Mouse (Mus musculus) embryonic fibroblast, embryonic 13.5 days (primary cell): ENCODE data around the gene Tysnd1. TPM values are rescaled to one million over a fixed set of nuclear protein-coding genes. Genes with fewer than 3 reads are reported as not detected.

Experiments used
- H3K27ac ChIP-seq: 2 replicates; pipeline ENCODE4 v1.5.1; 2012; ENCODE audit warnings: low read length, control low read depth, inconsistent platforms; ENCODE audit not compliant: insufficient read depth
- H3K4me1 ChIP-seq: 2 replicates; pipeline ENCODE4 v1.6.1; 2011; ENCODE audit warnings: low read length; ENCODE audit not compliant: control insufficient read depth, insufficient read depth
- H3K4me3 ChIP-seq: 2 replicates; pipeline ENCODE4 v1.5.1; 2011; ENCODE audit warnings: mild to moderate bottlenecking, control low read depth, low read length; ENCODE audit not compliant: insufficient read depth
- CTCF ChIP-seq: IDR thresholded peaks from 2 replicates; pipeline ENCODE4 v1.5.1; 2011; ENCODE audit warnings: mild to moderate bottlenecking, control low read depth, low read length, moderate library complexity, borderline replicate concordance; ENCODE audit not compliant: insufficient read depth
- POLR2A ChIP-seq: IDR thresholded peaks from 2 replicates; pipeline ENCODE4 v1.6.1; 2011; ENCODE audit warnings: low read depth, mild to moderate bottlenecking, control low read depth, low read length, moderate library complexity
- polyA plus RNA-seq: library from polyadenylated mRNA; stranded (reverse); fragments of >200 nt; gene quantifications from 2 replicates; pipeline ENCODE4 v1.2.4, GENCODE M21; 2011; ENCODE audit warnings: low read depth; ENCODE audit not compliant: missing spikeins, insufficient read length

Gene Tysnd1
- polyA plus RNA-seq, 1 experiment = 14.5 TPM

DNA sequence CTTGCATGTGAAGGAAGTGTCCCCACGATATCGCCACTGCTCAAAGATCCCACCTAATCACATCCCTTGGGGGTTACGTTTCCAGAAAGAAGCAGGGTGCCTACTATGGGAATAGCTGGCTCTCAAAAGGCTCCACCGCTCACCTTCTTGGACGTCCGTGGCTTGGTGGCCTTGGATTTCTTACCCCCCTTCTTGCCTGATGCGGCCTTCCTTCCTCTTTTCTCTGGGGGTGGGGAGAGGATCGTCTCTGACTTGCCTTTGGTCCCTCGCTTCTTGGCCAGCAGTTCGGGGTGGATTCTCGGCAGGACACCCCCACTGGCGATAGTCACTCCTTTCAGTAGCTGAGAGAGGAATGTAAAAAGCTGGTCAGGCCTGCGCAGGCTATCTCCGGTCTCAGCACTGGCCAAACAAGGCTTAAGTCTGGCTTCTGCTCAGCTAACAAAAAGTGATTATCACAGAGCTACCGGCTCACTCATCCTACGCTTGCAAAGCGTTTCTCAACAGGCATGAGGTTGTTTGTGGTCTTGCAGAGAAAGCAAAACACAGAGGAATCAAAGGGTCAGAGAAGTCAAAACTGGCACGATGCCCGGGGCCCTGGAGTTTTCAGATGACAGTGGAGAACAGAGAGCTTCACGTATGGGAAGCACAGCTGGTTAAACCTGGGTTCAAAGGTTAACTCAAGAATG, 56.4 kb downstream of the Tysnd1 start:
- TF ChIP-seq POLR2A (no peak), CTCF (no peak)
- Histone ChIP-seq H3K4me3 (no peak overlapping the region), H3K27ac (no peak overlapping the region), H3K4me1 (no peaks in the 10 kb centered on the region)

Other genes starting within 250 kb of the Tysnd1 start
- 56.4 and 68.9 TPM in 2 replicates for gene Eif4ebp2, start 242.9 kb upstream of the Tysnd1 start, polyA plus RNA-seq
- gene Lrrc20, start 219.7 kb upstream of the Tysnd1 start, polyA plus RNA-seq = 10.0 and 11.8 TPM in 2 replicates
- 0.47 and 1.2 TPM in 2 replicates for gene Npffr1, start 100.0 kb upstream of the Tysnd1 start, polyA plus RNA-seq
- 67.1 and 70.0 TPM in 2 replicates for gene Ppa1, start 47.0 kb upstream of the Tysnd1 start, polyA plus RNA-seq
- 249 and 278 TPM in 2 replicates for gene Sar1a, start 15.2 kb upstream of the Tysnd1 start, polyA plus RNA-seq
- gene Aifm2, start 19.7 kb downstream of the Tysnd1 start, polyA plus RNA-seq = 11.5 and 14.9 TPM in 2 replicates
- gene H2afy2, start 88.6 kb downstream of the Tysnd1 start, polyA plus RNA-seq = 27.4 and 41.2 TPM in 2 replicates